Mouse (Mus musculus): Measurements from ENCODE around the gene Phyhipl. TPM values are rescaled to one million over a fixed set of nuclear protein-coding genes. Genes with fewer than 3 reads are reported as not detected.

Phyhipl gene
- total RNA-seq (2021): 1 to 10 TPM; 4.3 to 5.1 TPM
- long read RNA-seq, experiment 1, partial matches to known transcripts: 0 of 5 reads
- long read RNA-seq, experiment 1, other reads (novel, unspliced or antisense): 1 of 5 reads
- long read RNA-seq, experiment 2, transcript Phyhipl-201 (5 exons, 2,877 nt): major isoform, 6 of 7 reads
- long read RNA-seq, experiment 2, partial matches to known transcripts: 1 of 7 reads
- long read RNA-seq, experiment 2, other reads (novel, unspliced or antisense): 0 of 7 reads

- DNase-seq (ENCODE audit: low spot score in 2 of 2): no peak
Observed at GRCm38 (mm10) chr10:70655828-70656227, at the start of gene Phyhipl. Phyhipl (minus strand) TSS chr10:70655965.

DNA sequence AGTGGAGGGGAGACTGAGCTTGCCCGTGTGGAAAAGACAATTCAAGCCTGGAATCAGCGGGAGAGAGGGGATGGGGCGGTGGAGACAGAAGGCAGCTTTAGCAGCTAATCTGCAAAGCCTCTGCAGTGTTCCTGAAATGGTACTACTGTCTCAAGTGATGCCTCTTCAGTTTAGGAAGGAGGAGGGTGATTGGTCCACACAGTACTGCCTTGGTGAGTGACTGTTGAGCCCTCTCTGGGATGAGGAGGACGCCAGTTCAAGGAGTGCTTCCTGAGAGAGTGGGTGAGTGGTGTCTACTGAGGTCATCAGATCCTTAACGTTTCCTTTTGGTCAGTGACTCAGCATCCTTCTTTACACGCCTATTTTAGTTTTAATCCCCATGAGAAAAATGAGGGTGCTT is 47.4 kb upstream of the Phyhipl start:
- DNase-seq (ENCODE audit: low spot score in 2 of 2): no peak

GRCm38 (mm10) chr10:70699581-70699980 is 43.8 kb upstream of the Phyhipl start:
- no peak for DNase-seq (ENCODE audit: low spot score in 2 of 2)

DNA sequence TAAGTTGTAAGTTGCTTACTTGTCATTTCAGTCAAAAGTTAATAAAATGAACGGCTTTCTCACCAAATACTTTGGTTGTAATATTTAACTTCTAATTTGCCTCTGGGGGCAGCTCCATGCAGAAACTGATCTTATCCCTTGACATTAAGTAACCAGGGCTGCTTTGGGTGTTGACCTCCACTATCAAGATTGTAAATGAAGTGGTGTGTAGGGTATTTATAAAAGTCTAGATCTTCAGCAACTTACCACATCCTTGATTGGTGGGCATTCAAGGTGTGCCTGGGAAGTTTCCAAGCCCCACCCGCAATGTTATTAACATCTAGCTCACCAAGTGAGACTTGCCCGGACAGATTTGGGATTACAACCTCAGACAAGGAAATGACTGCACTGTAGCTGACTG is 42.2 kb upstream of the Phyhipl start:
- no peak for DNase-seq (ENCODE audit: low spot score in 2 of 2)

- DNase-seq (ENCODE audit: low spot score in 2 of 2): peak; percentile 27 to 46
Observed at GRCm38 (mm10) chr10:70696748-70697585, 41.2 kb upstream of the Phyhipl start.

DNA sequence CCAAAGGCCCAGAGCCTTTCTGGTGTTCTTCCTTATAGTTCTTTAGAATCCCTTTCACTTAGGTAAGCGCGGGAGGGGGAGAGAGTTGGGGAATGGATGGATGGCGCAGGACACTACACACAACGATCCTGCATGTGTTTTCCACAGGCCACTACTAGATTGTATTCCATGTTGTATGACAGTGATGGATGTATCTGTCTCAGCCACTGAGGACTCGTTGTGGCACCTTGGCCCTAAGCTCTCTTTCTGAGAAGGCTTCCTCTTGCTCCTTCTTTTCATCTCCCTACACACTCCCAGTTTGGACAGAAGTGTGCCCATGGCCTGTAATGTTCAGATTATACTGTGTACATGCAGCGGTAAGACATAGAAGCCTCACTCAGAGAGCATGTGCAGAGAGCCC is 33.6 kb upstream of the Phyhipl start:
- DNase-seq (ENCODE audit: low spot score in 2 of 2): no peak

- no peak for DNase-seq (ENCODE audit: low spot score in 2 of 2)
Observed at GRCm38 (mm10) chr10:70688881-70689280, 33.1 kb upstream of the Phyhipl start.

DNA sequence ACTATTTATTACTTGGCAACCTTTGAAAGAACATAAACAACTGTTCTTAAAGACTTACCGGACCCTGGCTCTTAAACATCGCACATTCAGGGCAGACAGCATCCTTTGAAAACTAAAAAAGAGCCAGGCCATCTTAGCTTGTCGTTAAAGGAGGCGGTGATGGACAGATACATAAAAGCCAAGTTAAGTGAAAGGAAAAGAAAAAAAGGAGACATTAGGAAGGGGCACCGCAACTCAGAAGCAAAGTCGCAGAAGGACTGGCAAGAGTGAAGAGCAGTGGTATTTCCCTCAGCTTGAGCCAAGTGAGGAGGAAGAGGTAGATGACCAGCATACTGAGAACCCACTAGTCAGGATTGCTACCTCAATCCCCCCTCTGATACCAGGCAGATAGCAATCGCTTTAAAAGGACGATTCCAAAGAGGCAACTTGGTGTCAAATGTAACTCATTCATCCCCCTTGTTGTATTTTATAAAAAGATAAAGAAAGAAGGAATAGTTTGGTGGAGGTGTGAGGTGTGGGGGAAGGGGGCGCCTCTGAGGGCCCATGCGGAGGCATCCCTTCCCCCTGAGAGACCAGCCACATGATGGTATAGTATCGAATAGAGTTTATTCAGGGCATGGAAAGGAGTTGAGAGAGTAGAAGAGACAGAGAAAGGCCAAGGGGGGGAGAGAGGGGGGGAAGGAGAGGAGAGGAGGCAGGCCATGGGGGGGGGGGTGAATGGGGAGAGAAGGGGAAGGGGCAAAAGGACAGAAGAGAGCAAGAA is 31.4 kb upstream of the Phyhipl start:
- no peak for DNase-seq (ENCODE audit: low spot score in 2 of 2)

DNA sequence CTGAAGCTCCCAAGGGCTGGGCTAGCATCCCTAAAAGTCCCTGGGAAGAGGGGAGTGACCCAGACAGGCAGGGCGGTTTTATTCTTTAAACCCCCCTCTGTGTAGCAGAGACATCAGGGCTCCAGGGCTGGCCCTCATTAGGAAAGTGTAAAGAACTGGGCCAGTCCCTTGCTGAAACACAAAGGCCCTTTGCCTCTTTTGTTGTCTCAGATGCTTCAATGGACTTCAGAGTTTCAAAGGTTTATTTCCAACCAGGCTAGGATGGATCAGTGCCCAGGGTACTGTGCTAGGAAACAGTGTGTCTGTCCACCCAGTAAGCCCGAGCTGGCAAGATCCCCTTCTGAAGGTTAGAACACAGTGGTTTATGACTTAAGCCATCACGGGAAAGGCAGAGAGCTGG is 30.7 kb upstream of the Phyhipl start:
- DNase-seq (ENCODE audit: low spot score in 2 of 2): no peak

GRCm38 (mm10) chr10:70683508-70683907 is 27.7 kb upstream of the Phyhipl start:
- no peak for DNase-seq (ENCODE audit: low spot score in 2 of 2)

GRCm38 (mm10) chr10:70677946-70678345 is 22.2 kb upstream of the Phyhipl start:
- DNase-seq (ENCODE audit: low spot score in 2 of 2): no peak

- no peak for DNase-seq (ENCODE audit: low spot score in 2 of 2)
Observed at GRCm38 (mm10) chr10:70656272-70656671, 507 bp upstream of the Phyhipl start.

- no peak for DNase-seq (ENCODE audit: low spot score in 2 of 2)
Observed at GRCm38 (mm10) chr10:70654655-70655054, 1.1 kb downstream of the Phyhipl start.

- no peak for DNase-seq (ENCODE audit: low spot score in 2 of 2)
Observed at GRCm38 (mm10) chr10:70654139-70654538, 1.6 kb downstream of the Phyhipl start.

- no peak for DNase-seq (ENCODE audit: low spot score in 2 of 2)
Observed at GRCm38 (mm10) chr10:70651769-70652648, 3.8 kb downstream of the Phyhipl start.

- DNase-seq (ENCODE audit: low spot score in 2 of 2): no peak
Observed at GRCm38 (mm10) chr10:70648831-70649230, 6.9 kb downstream of the Phyhipl start.

GRCm38 (mm10) chr10:70643131-70643530 is 12.6 kb downstream of the Phyhipl start:
- no peak for DNase-seq (ENCODE audit: low spot score in 2 of 2)

GRCm38 (mm10) chr10:70640896-70641596 is 14.7 kb downstream of the Phyhipl start:
- DNase-seq (ENCODE audit: low spot score in 2 of 2): no peak

DNA sequence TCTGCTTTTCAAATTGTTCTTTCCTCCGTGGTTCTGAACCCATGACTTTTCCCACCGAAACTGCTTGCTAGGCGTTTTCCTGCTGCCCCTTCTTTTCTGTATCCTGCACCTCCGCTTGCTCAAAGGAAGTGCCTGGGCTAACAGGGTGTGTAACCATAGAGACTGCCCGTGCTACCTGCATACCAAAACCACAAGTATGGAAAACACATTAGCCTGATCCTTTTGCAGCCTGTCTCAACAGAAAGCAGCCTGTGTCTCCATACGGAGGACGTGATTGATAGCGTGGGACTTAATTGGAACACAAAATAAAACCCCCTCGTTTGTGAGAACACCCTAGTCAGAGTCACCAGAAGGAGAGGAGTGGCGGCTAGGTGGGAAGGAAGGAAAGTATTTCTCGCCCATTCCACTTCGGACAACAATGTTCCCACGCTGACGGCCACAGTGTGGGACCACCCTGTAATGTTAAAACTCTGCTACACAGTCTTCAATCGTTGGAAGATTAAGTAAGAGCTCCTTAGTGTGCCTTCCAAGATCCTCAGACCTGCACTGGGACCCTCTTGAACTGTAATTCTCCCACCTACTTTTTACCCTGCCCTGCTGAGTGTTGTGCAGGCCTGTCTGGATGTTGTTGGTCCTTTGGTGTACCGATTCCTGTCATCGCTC is 15.6 kb downstream of the Phyhipl start:
- no peak for DNase-seq (ENCODE audit: low spot score in 2 of 2)
